Mouse (Mus musculus): ENCODE measurements around the gene Ceacam9.

Ceacam9 gene

DNA sequence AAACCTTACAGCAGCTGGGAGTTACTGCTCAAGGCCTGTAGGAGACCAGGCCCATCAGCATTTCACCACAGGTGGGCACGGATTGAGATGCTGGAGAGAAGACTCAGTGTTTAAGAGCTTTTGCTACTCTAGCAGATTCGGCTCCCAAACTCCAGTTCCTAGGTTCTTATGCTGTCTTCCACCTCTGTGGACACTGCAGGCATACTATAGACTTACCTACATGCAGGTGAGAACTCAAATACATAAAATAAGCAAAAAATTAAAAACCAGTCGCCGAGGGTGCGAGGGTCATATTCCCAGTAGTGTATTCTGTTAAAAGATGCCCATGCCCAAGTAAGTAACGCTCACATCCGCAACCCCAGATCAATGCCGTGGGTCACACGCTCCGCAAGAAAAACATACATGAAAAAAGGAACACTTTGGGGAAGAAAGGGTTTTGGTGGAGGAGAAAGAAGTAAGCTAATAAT is 15.9 kb downstream of the Ceacam9 start:
- in situ Hi-C loops (cut with MboI; ENCODE audit: low pct_unique_long_range_greater_than_20kb in 1 of 2, low sequenced_read_pairs in 2 of 2, unreplicated experiment in 1 of 2): no loop called here

- in situ Hi-C loops (cut with MboI; ENCODE audit: low pct_unique_long_range_greater_than_20kb in 1 of 2, low sequenced_read_pairs in 2 of 2, unreplicated experiment in 1 of 2): no loop called here
Observed at GRCm38 (mm10) chr7:16738073-16738696, 16.5 kb downstream of the Ceacam9 start, which contains the start of gene Ap2s1. TSS of gene Ap2s1 (plus strand) at chr7:16738410.

DNA sequence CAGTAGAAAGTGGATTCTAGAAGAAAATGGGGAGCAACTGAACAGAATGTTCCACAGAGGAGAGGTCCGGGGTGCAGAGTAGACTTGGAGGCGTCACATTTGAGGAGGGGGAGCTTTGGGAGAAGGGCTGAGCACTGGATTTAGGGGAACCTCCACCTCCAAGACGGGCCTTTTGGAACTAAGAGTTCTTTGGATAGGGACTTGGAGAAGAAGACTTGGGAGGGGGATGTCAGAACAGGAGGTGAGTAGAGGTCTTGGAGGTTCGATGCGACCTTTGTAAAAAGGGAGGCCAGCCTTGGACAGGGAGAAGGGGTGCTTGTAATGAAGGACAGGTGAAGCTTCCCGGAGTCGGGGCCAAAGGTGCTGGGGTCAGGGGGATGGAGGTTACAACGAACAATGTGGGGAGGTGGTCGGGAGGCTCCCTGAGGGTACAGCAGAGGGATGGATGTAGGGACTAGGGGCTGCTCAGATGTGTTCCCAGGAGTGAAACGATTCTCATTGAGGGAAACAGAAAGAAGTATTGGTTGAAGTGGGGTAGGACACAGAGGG is 17.4 kb downstream of the Ceacam9 start:
- in situ Hi-C loops (cut with MboI; ENCODE audit: low pct_unique_long_range_greater_than_20kb in 1 of 2, low sequenced_read_pairs in 2 of 2, unreplicated experiment in 1 of 2): no loop called here

GRCm38 (mm10) chr7:16745373-16745772 is 23.6 kb downstream of the Ceacam9 start:
- in situ Hi-C loops (cut with MboI; ENCODE audit: low pct_unique_long_range_greater_than_20kb in 1 of 2, low sequenced_read_pairs in 2 of 2, unreplicated experiment in 1 of 2): loop anchor here in 1 of 2 experiments (5.0 kb wide), 1 partner anchor 37 kb away; the partner anchor contains the start of gene Slc1a5

DNA sequence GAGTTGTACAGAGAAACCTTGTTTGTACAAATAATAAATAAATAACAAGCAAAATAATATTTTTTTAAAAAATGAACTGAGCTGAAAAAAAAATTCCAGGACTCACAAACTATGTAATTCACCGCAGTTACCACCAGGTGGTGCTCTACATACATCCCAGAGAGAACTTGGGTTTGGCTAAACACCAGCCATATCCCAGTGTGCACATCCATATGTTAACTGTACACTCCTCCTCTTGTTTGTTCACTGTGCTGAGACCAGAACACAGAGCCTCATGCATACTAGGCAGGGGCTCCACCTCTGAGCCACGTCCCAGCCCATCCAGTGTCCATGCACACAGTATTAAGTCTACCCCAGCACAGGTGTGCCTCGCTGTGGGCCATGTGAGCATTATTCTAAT is 24.4 kb downstream of the Ceacam9 start:
- in situ Hi-C loops (cut with MboI; ENCODE audit: low pct_unique_long_range_greater_than_20kb in 1 of 2, low sequenced_read_pairs in 2 of 2, unreplicated experiment in 1 of 2): loop anchor here in 1 of 2 experiments (5.0 kb wide), 1 partner anchor 36 kb away; the partner anchor contains the start of gene Slc1a5

GRCm38 (mm10) chr7:16747656-16748055 is 25.9 kb downstream of the Ceacam9 start:
- in situ Hi-C loops (cut with MboI; ENCODE audit: low pct_unique_long_range_greater_than_20kb in 1 of 2, low sequenced_read_pairs in 2 of 2, unreplicated experiment in 1 of 2): loop anchor here in 1 of 2 experiments (5.0 kb wide), 1 partner anchor 35 kb away; the partner anchor contains the start of gene Slc1a5

- in situ Hi-C loops (cut with MboI; ENCODE audit: low pct_unique_long_range_greater_than_20kb in 1 of 2, low sequenced_read_pairs in 2 of 2, unreplicated experiment in 1 of 2): no loop called here
Observed at GRCm38 (mm10) chr7:16752016-16752415, 30.3 kb downstream of the Ceacam9 start.

- in situ Hi-C loops (cut with MboI; ENCODE audit: low pct_unique_long_range_greater_than_20kb in 1 of 2, low sequenced_read_pairs in 2 of 2, unreplicated experiment in 1 of 2): no loop called here
Observed at GRCm38 (mm10) chr7:16755362-16756017, 33.8 kb downstream of the Ceacam9 start.

DNA sequence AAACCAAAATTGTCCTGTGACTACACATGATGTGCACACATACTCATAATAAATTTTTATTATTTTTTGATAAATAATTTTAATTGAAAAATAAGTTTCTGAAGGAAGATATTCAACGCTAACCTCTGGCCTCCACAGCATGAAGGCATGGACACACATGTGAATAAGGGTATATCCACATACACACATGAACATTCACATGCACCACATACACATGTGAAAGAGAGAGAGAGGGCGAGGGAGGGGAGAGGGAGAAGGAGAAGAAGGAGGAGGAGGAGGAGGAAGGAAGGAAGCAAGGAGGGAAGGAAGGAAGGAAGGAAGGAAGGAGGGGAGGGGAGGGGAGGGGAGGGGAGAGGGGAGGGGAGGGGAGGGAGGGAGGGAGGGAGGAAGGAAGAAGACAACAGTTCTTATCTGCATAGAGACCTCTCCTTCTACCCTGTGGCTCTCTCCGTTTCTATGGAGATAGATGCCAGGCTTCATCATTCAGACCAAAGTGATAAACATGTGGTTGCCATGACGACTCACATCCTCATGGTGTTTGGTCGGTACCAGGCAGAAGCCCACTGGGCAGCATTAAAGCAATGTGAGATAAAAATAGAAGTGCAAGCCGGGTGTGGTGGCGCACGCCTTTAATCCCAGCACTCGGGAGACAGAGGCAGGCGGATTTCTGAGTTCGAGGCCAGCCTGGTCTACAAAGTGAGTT is 37.3 kb downstream of the Ceacam9 start:
- in situ Hi-C loops (cut with MboI; ENCODE audit: low pct_unique_long_range_greater_than_20kb in 1 of 2, low sequenced_read_pairs in 2 of 2, unreplicated experiment in 1 of 2): no loop called here

GRCm38 (mm10) chr7:16760292-16760691 is 38.6 kb downstream of the Ceacam9 start:
- in situ Hi-C loops (cut with MboI; ENCODE audit: low pct_unique_long_range_greater_than_20kb in 1 of 2, low sequenced_read_pairs in 2 of 2, unreplicated experiment in 1 of 2): no loop called here

- in situ Hi-C loops (cut with MboI; ENCODE audit: low pct_unique_long_range_greater_than_20kb in 1 of 2, low sequenced_read_pairs in 2 of 2, unreplicated experiment in 1 of 2): no loop called here
Observed at GRCm38 (mm10) chr7:16761005-16761481, 39.3 kb downstream of the Ceacam9 start.

DNA sequence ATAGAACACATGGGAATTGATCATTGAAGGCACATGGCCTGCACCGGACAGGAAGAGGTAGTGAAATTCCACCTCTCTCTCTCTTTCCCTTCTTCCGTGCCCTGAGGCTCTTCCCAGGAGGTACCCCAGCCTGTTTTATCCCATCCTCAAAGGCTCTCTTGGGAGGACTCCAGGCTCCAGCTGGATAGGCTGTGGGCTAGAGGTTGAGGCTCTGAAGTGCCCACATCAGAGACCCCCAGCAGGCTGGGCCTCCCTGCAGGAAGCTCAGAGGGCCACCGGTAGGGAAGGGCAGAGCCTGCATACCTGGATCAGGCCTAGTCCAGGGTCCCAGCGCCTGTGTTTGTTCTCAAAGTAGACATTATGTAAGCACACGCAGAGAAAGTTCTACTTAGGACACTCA is 39.9 kb downstream of the Ceacam9 start:
- in situ Hi-C loops (cut with MboI; ENCODE audit: low pct_unique_long_range_greater_than_20kb in 1 of 2, low sequenced_read_pairs in 2 of 2, unreplicated experiment in 1 of 2): no loop called here

DNA sequence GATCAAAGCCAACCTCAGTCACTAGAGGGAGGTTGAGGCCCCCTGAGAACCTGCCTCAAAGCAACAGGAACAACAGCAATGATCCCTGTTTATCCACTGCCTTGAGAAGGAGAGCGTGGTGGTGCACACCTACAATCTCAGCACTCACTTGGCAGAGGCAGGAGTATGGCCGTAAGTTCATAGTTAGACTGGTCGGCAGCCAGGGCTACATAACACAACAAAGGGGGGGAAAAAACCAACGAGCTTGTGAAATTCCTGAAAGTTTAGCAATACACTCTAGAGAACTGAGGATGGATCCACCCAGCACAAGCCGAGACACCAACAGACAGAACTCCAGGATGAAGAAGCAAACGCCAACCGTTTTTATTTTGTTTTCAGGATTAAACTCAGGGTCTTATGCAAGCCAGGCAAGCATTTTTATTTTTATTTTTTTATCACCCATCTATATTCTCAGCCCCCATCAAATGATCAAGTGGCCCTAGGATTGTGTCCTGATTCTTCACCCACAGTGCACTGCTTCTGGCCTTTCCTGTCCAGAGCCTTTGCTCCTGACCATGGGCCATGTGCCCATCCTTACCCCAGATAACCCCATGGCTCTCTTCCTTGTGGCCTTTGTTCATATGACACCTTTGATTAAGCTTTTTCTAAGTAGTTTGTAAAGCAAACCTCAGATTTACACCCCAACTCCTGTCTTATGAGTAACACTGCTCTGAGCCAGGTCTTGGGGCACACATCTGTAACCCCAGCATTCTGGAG is 41.9 kb downstream of the Ceacam9 start:
- in situ Hi-C loops (cut with MboI; ENCODE audit: low pct_unique_long_range_greater_than_20kb in 1 of 2, low sequenced_read_pairs in 2 of 2, unreplicated experiment in 1 of 2): no loop called here

DNA sequence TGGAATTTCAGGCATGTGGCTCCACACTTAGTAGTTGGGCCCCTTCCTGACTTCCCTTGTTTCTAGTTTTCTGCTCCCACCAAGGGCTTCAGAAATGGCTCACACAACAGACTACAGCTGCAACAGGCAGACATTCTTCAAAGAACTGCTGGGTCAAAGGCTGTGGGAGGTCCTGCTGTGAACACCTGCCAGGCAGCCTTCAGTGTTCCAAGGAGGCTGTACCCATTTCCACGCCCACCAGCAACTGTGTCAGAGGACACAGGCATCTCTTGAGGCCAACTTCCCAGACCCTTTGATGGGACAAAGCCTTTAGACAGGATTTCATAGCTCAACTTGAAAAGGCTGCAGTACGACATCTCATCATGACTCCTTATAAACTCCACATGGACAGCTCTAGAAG is 44.7 kb downstream of the Ceacam9 start:
- in situ Hi-C loops (cut with MboI; ENCODE audit: low pct_unique_long_range_greater_than_20kb in 1 of 2, low sequenced_read_pairs in 2 of 2, unreplicated experiment in 1 of 2): no loop called here

All from mouse embryonic stem cell (cell line).